Mouse (Mus musculus): Measurements from ENCODE around the gene Shd. TPM values are rescaled to one million over a fixed set of nuclear protein-coding genes. Genes with fewer than 3 reads are reported as not detected.

Gene Shd
- polyA plus RNA-seq (2021; fragmentation: Nextera tagmentation) = 22.8 and 32.3 TPM in 2 replicates
- long read RNA-seq, experiment 1, transcript Shd-202 (7 exons, 1,430 nt) = minor isoform, 15 of 45 reads
- long read RNA-seq, experiment 1, transcript Shd-201 (7 exons, 1,546 nt) = major isoform, 21 of 45 reads
- long read RNA-seq, experiment 1, partial matches to known transcripts = 1 of 45 reads
- long read RNA-seq, experiment 1, other reads (novel, unspliced or antisense) = 8 of 45 reads
- long read RNA-seq, experiment 2, transcript Shd-202 (7 exons, 1,430 nt) = major isoform, 40 of 121 reads
- long read RNA-seq, experiment 2, transcript Shd-201 (7 exons, 1,546 nt) = minor isoform, 38 of 121 reads
- long read RNA-seq, experiment 2, partial matches to known transcripts = 6 of 121 reads
- long read RNA-seq, experiment 2, other reads (novel, unspliced or antisense) = 36 of 121 reads

GRCm38 (mm10) chr17:55969966-55970891 lies at the start of gene Shd:
TSS of gene Shd (plus strand) at chr17:55970467.

GRCm38 (mm10) chr17:55949400-55949799 lies 20.9 kb upstream of the Shd start, which contains the start of gene Zfp119b:
TSS of gene Zfp119b (minus strand) at chr17:55949500.

GRCm38 (mm10) chr17:55952447-55953027 lies 17.7 kb upstream of the Shd start, which contains the start of gene Ebi3:
TSS of gene Ebi3 (plus strand) at chr17:55952640.

GRCm38 (mm10) chr17:55958918-55959728 lies 11.1 kb upstream of the Shd start, which contains the start of gene Yju2:
TSS of gene Yju2 (plus strand) at chr17:55959099.

GRCm38 (mm10) chr17:55986030-55986961 lies 16.0 kb downstream of the Shd start, which contains the start of gene Fsd1:
TSS of gene Fsd1 (plus strand) at chr17:55986509.

GRCm38 (mm10) chr17:56005415-56006061 lies 35.3 kb downstream of the Shd start, which contains the start of the genes Stap2 and Mpnd:
TSS of gene Stap2 (minus strand) at chr17:56005584.
TSS of gene Mpnd (plus strand) at chr17:56005711.

Other genes with a start within 250 kb of the Shd start
- not detected in 2 replicates for gene Adgre4, start 220.5 kb upstream of the Shd start, polyA plus RNA-seq (2021; fragmentation: Nextera tagmentation)
- gene Zfp119a, start 91.5 kb upstream of the Shd start, polyA plus RNA-seq (2021; fragmentation: Nextera tagmentation) = 3.7 and 5.9 TPM in 2 replicates
- 6.0 TPM in 2 replicates for gene Zfp959, start 78.4 kb upstream of the Shd start, polyA plus RNA-seq (2021; fragmentation: Nextera tagmentation)
- gene Zfp119b, start 21.0 kb upstream of the Shd start, polyA plus RNA-seq (2021; fragmentation: Nextera tagmentation) = 3.2 and 3.8 TPM in 2 replicates
- gene Ebi3, start 17.8 kb upstream of the Shd start, polyA plus RNA-seq (2021; fragmentation: Nextera tagmentation) = 1.6 and 1.9 TPM in 2 replicates
- gene Yju2, start 11.4 kb upstream of the Shd start, polyA plus RNA-seq (2021; fragmentation: Nextera tagmentation) = 11.1 and 11.5 TPM in 2 replicates
- gene Fsd1, start 16.0 kb downstream of the Shd start, polyA plus RNA-seq (2021; fragmentation: Nextera tagmentation) = 84.6 and 97.2 TPM in 2 replicates
- 0.28 and 0.35 TPM in 2 replicates for gene Stap2, start 35.1 kb downstream of the Shd start, polyA plus RNA-seq (2021; fragmentation: Nextera tagmentation)
- gene Mpnd, start 35.2 kb downstream of the Shd start, polyA plus RNA-seq (2021; fragmentation: Nextera tagmentation) = 13.4 and 19.2 TPM in 2 replicates
- gene Sh3gl1, start 66.2 kb downstream of the Shd start, polyA plus RNA-seq (2021; fragmentation: Nextera tagmentation) = 37.8 and 39.8 TPM in 2 replicates
- 0.68 and 0.92 TPM in 2 replicates for gene Chaf1a, start 70.0 kb downstream of the Shd start, polyA plus RNA-seq (2021; fragmentation: Nextera tagmentation)
- gene Ubxn6, start 104.6 kb downstream of the Shd start, polyA plus RNA-seq (2021; fragmentation: Nextera tagmentation) = 84.0 and 89.6 TPM in 2 replicates
- gene Hdgfl2, start 109.2 kb downstream of the Shd start, polyA plus RNA-seq (2021; fragmentation: Nextera tagmentation) = 73.1 and 79.1 TPM in 2 replicates
- gene Plin4, start 139.3 kb downstream of the Shd start, polyA plus RNA-seq (2021; fragmentation: Nextera tagmentation) = 0.13 and 0.18 TPM in 2 replicates
- 2.0 and 2.2 TPM in 2 replicates for gene Plin5, start 147.1 kb downstream of the Shd start, polyA plus RNA-seq (2021; fragmentation: Nextera tagmentation)
- 1.5 and 1.8 TPM in 2 replicates for gene Lrg1, start 151.5 kb downstream of the Shd start, polyA plus RNA-seq (2021; fragmentation: Nextera tagmentation)
- gene Sema6b, start 169.9 kb downstream of the Shd start, polyA plus RNA-seq (2021; fragmentation: Nextera tagmentation) = 3.9 and 4.9 TPM in 2 replicates
- gene Tnfaip8l1, start 192.0 kb downstream of the Shd start, polyA plus RNA-seq (2021; fragmentation: Nextera tagmentation) = 7.2 and 9.1 TPM in 2 replicates
- 83.8 and 89.4 TPM in 2 replicates for gene Mydgf, start 213.5 kb downstream of the Shd start, polyA plus RNA-seq (2021; fragmentation: Nextera tagmentation)
- gene Dpp9, start 248.4 kb downstream of the Shd start, polyA plus RNA-seq (2021; fragmentation: Nextera tagmentation) = 17.7 and 19.1 TPM in 2 replicates